Mouse (Mus musculus) urinary bladder, postnatal 14 days (tissue): Measurements from ENCODE around the gene Tpm3.

Experiments used
- DNase-seq: peaks from one replicate; pipeline ENCODE4 v3.0.0; 2021; ENCODE audit warnings: low spot score

Gene Tpm3

GRCm38 (mm10) chr3:90136660-90137059 lies 64.2 kb downstream of the Tpm3 start:
- DNase-seq, result peak; percentile 52

- no peak for DNase-seq
Measured at GRCm38 (mm10) chr3:90137606-90138005, 65.2 kb downstream of the Tpm3 start.

GRCm38 (mm10) chr3:90139962-90140361 lies 67.5 kb downstream of the Tpm3 start:
- no peak for DNase-seq

- no peak for DNase-seq
Measured at GRCm38 (mm10) chr3:90145461-90145860, 73.0 kb downstream of the Tpm3 start.

- no peak for DNase-seq
Measured at GRCm38 (mm10) chr3:90146651-90147050, 74.2 kb downstream of the Tpm3 start.
